Mouse (Mus musculus): Measurements from ENCODE around the gene Zmynd8. TPM values are rescaled to one million over a fixed set of nuclear protein-coding genes. Genes with fewer than 3 reads are reported as not detected.

The Zmynd8 gene
- polyA plus RNA-seq, 1 experiment from 2014 or later: 82.2 TPM

DNA sequence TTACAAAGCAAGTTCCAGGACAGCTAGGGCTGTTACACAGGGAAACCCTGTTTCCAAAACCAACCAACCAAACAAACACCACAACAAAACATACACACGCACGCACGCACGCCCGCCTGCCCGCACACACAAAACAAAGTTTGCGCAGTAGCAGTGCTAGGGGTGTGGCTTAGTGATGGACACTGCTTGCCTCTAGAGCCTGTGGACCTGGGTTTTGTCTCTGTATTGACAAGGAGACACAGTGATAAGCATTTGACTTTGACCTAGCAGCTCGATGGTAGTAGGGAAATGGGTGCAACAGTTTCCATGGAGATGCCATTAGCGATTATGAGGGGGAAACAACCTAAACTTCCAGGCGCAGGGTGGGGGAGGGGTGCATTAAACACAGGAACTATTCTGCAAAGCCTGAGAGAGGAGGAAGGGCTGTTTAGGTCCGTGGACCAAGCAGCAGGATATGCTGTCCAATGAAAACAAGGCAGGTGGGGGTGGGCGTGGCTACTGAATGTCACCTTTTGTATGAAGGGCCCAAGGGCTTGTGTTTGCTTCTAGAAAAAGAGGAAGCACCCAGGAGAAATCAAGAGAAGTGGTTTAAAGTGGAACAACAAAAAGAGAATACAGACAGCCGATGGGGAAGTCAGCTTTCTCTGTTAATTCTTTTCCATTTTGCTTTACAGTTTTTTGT lies 23.4 kb upstream of the Zmynd8 start:
- H3K9ac ChIP-seq: no peak overlapping the region
- ATAC-seq (ENCODE audit: low FRiP score): no peak

GRCm38 (mm10) chr2:165914298-165914697 lies 15.5 kb upstream of the Zmynd8 start:
- no peaks in the 10 kb centered on the region for H3K4me1 ChIP-seq (replicated peaks)
- no peak overlapping the region for H3K4me2 ChIP-seq
- H3K4me3 ChIP-seq: no peak overlapping the region
- H3K9ac ChIP-seq: no peak overlapping the region; the same call in 1 of the 2 replicates
- 25% methylated on average over 11 of the region's 11 CpGs for WGBS
- no peaks in the 10 kb centered on the region for H3K36me3 ChIP-seq
- H3K27me3 ChIP-seq: no peaks in the 10 kb centered on the region
- ATAC-seq (ENCODE audit: low FRiP score): peak; percentile 59; the same call in 1 of the 2 replicates
- H3K9me3 ChIP-seq: no peaks in the 10 kb centered on the region
- no peak overlapping the region for H3K27ac ChIP-seq

More for the DNA sequence above, 23.4 kb upstream of the Zmynd8 start:
- no peaks in the 10 kb centered on the region for H3K9me3 ChIP-seq
- 67% methylated on average over 13 of the region's 13 CpGs for WGBS
- H3K36me3 ChIP-seq: no peaks in the 10 kb centered on the region
- H3K27me3 ChIP-seq: no peaks in the 10 kb centered on the region
- no peak overlapping the region for H3K4me2 ChIP-seq
- H3K4me3 ChIP-seq: no peak overlapping the region
- H3K27ac ChIP-seq: no peak overlapping the region
- H3K4me1 ChIP-seq (replicated peaks): 0 out of 2 replicates have a peak, but pooled peaks cover 3% of the 10 kb centered on the region

DNA sequence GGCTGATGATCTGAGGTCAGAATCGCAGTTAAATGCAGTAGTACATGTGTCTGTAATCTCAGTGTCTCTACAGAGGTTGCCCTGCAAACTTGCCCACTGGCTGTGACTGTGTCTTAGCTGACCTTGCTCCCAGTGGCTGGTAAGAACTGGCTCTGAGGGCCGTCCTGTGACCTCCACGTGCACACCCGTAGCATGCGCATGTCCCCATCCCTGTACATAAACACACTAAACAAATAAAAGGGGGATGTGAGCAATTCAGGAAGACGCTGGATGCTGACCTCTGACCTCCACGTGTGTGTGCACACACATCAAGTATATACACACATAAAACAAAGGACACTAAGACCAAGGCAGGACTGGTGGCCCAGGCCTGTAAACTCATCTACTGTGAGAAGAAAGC lies 14.3 kb upstream of the Zmynd8 start:
- H3K4me2 ChIP-seq: no peak overlapping the region
- H3K27me3 ChIP-seq: no peaks in the 10 kb centered on the region
- no peaks in the 10 kb centered on the region for H3K36me3 ChIP-seq
- ATAC-seq (ENCODE audit: low FRiP score): no peak
- H3K9ac ChIP-seq: no peak overlapping the region
- whole genome bisulfite sequencing: 83% methylated on average over 7 of the region's 7 CpGs
- H3K4me3 ChIP-seq: no peak overlapping the region
- H3K9me3 ChIP-seq: no peaks in the 10 kb centered on the region
- no peak overlapping the region for H3K27ac ChIP-seq
- H3K4me1 ChIP-seq (replicated peaks): no peaks in the 10 kb centered on the region

DNA sequence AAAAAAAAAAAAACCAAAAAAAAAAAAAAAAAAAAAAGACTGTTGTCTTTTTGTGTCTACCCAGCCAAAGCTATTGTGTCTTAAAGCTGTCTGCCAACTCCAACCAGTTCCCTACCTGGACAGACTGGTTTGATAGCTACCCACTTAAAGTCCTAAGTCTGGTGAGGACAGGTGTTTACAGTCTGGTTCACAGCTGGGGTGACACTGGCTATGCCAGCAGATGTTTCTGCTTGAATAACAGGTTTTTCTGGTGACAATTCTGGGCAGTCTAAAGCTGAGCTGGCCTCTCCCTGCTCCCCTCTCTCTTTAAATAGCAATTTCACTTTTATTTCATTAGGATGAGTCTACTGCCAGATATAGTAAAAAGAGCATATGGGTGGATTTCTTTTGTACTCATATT lies 10.9 kb upstream of the Zmynd8 start:
- Histone ChIP-seq H3K4me2 (no peak overlapping the region), H3K27me3 (no peaks in the 10 kb centered on the region), H3K9me3 (no peaks in the 10 kb centered on the region), H3K9ac (no peak overlapping the region), H3K36me3 (no peaks in the 10 kb centered on the region), H3K4me3 (no peak overlapping the region), H3K4me1 (replicated peaks) (peaks cover 12% of the 10 kb centered on the region), H3K27ac (no peak overlapping the region)
- ATAC-seq (ENCODE audit: low FRiP score): no peak

DNA sequence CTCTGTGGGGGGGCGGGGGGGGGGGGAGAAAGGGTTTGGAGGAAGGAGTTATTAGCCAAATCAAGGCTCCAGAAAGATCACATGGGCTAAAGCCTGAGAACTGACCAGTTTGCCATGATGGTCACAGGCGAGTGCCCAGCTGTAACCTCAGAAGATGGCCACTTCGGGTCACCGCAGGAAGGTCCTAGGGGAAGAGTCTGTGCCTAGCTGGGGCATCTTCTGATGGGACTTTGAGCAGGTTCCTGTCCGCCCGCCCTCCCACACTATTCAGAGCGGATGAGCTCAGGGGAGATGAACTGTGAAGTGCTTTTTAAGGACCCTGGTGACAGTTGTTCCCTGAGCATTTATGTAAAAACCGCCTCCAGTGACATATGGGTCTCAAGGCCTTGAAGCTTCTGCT lies 8.4 kb upstream of the Zmynd8 start:
- WGBS: 51% methylated on average over 7 of the region's 8 CpGs
- Histone ChIP-seq H3K36me3 (no peaks in the 10 kb centered on the region), H3K27me3 (no peaks in the 10 kb centered on the region), H3K4me1 (replicated peaks) (peaks cover 12% of the 10 kb centered on the region), H3K9ac (no peak overlapping the region), H3K9me3 (no peaks in the 10 kb centered on the region), H3K4me3 (no peak overlapping the region), H3K27ac (no peak overlapping the region), H3K4me2 (no peak overlapping the region)
- no peak for ATAC-seq (ENCODE audit: low FRiP score)

- Histone ChIP-seq H3K27ac (peak overlapping the region; percentile 30; the same call in 1 of the 2 replicates), H3K4me1 (replicated peaks) (peaks cover 12% of the 10 kb centered on the region), H3K4me3 (no peak overlapping the region), H3K27me3 (no peaks in the 10 kb centered on the region), H3K36me3 (no peaks in the 10 kb centered on the region), H3K9me3 (no peaks in the 10 kb centered on the region), H3K4me2 (no peak overlapping the region), H3K9ac (no peak overlapping the region)
- no peak for ATAC-seq (ENCODE audit: low FRiP score)
- WGBS: 31% methylated on average over 15 of the region's 15 CpGs
These were observed 7.6 kb upstream of the Zmynd8 start for GRCm38 (mm10) chr2:165906332-165906945.

- no peaks in the 10 kb centered on the region for H3K36me3 ChIP-seq
- H3K4me2 ChIP-seq: no peak overlapping the region
- 23% methylated on average over 3 of the region's 3 CpGs for WGBS
- no peaks in the 10 kb centered on the region for H3K9me3 ChIP-seq
- H3K27ac ChIP-seq: peak overlapping the region; percentile 52; the same call in 1 of the 2 replicates
- no peak overlapping the region for H3K9ac ChIP-seq
- H3K4me3 ChIP-seq: no peak overlapping the region
- ATAC-seq (ENCODE audit: low FRiP score): no peak
- H3K27me3 ChIP-seq: no peaks in the 10 kb centered on the region
- peaks cover 25% of the 10 kb centered on the region for H3K4me1 ChIP-seq (replicated peaks)
These were observed 2.2 kb upstream of the Zmynd8 start for GRCm38 (mm10) chr2:165901127-165901384.

GRCm38 (mm10) chr2:165900351-165901126 lies 1.7 kb upstream of the Zmynd8 start:
- Histone ChIP-seq H3K27me3 (no peaks in the 10 kb centered on the region), H3K36me3 (no peaks in the 10 kb centered on the region), H3K9me3 (no peaks in the 10 kb centered on the region), H3K27ac (peak overlapping the region; percentile 52), H3K4me1 (replicated peaks) (peaks cover 28% of the 10 kb centered on the region), H3K9ac (0 out of 2 replicates have a peak overlapping the region, but pooled peaks have one; percentile 2), H3K4me3 (no peak overlapping the region), H3K4me2 (no peak overlapping the region)
- 14% methylated on average over 23 of the region's 23 CpGs for WGBS
- ATAC-seq (ENCODE audit: low FRiP score): no peak

- H3K27ac ChIP-seq: peak overlapping the region; percentile 49; the same call in 1 of the 2 replicates
- H3K27me3 ChIP-seq: no peaks in the 10 kb centered on the region
- no peak overlapping the region for H3K4me3 ChIP-seq
- no peak for ATAC-seq (ENCODE audit: low FRiP score)
- no peaks in the 10 kb centered on the region for H3K36me3 ChIP-seq
- no peak overlapping the region for H3K9ac ChIP-seq
- peaks cover 28% of the 10 kb centered on the region for H3K4me1 ChIP-seq (replicated peaks)
- 26% methylated on average over 3 of the region's 3 CpGs for WGBS
- no peaks in the 10 kb centered on the region for H3K9me3 ChIP-seq
- no peak overlapping the region for H3K4me2 ChIP-seq
These were observed 1.1 kb upstream of the Zmynd8 start for GRCm38 (mm10) chr2:165899923-165900322.

- no peaks in the 10 kb centered on the region for H3K9me3 ChIP-seq
- H3K9ac ChIP-seq: no peak overlapping the region
- no peak overlapping the region for H3K4me2 ChIP-seq
- peaks cover 28% of the 10 kb centered on the region for H3K4me1 ChIP-seq (replicated peaks)
- no peaks in the 10 kb centered on the region for H3K27me3 ChIP-seq
- 41% methylated on average over 6 of the region's 6 CpGs for WGBS
- H3K27ac ChIP-seq: no peak overlapping the region
- no peak for ATAC-seq (ENCODE audit: low FRiP score)
- H3K4me3 ChIP-seq: no peak overlapping the region
- no peaks in the 10 kb centered on the region for H3K36me3 ChIP-seq
These were observed 658 bp upstream of the Zmynd8 start for GRCm38 (mm10) chr2:165899474-165899873.

DNA sequence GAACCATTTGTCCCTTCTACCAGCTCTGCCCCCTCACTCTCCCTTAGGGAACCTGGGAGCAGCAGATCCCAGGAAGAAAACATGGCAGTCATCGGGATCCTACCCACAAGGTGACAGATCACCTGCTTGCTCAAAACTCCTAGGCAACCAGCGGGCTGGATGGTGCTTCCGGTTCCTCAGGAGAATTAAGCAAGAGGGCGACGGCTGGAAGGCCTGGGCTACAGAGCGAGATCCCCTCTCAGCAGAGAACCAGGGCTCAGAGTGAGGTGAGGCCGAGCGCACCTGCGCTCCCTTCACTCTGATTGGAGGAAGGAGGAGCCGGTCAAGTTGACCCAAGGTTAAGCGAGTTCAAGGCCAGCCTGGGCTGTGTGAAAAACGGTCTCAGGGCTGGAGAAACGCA lies 2.6 kb downstream of the Zmynd8 start:
- Histone ChIP-seq H3K4me1 (replicated peaks) (peaks cover 28% of the 10 kb centered on the region), H3K27ac (no peak overlapping the region), H3K9ac (no peak overlapping the region), H3K27me3 (no peaks in the 10 kb centered on the region), H3K36me3 (no peaks in the 10 kb centered on the region), H3K4me3 (no peak overlapping the region), H3K4me2 (no peak overlapping the region), H3K9me3 (no peaks in the 10 kb centered on the region)
- WGBS: 70% methylated on average over 13 of the region's 13 CpGs
- ATAC-seq (ENCODE audit: low FRiP score): no peak

DNA sequence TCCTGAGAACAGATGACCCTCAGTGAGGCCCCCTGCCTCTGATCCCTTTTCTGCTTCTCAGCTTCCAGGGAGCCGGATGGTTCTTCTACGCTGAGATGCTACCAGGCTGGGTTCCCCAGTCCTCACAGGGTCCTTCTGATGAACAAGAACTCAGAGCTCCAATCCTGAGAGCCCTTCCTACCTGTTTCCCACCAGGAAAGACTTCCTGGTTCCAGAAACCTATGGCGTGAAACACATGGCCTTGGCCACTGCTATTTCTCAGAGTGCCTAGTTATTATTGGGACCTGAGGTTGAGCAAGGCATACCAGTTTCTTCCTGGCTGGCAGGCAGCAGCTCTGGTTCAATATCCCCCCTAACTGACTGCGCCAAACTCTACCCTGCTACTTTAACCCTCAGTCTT lies 3.1 kb downstream of the Zmynd8 start:
- H3K9ac ChIP-seq: no peak overlapping the region
- no peak for ATAC-seq (ENCODE audit: low FRiP score)
- H3K36me3 ChIP-seq: no peaks in the 10 kb centered on the region
- H3K9me3 ChIP-seq: no peaks in the 10 kb centered on the region
- no peak overlapping the region for H3K4me3 ChIP-seq
- 85% methylated on average over 4 of the region's 4 CpGs for WGBS
- H3K27me3 ChIP-seq: no peaks in the 10 kb centered on the region
- H3K27ac ChIP-seq: no peak overlapping the region
- peaks cover 23% of the 10 kb centered on the region for H3K4me1 ChIP-seq (replicated peaks)
- no peak overlapping the region for H3K4me2 ChIP-seq

All from hindbrain, embryonic 13.5 days (tissue).